Mouse (Mus musculus): ENCODE data around the gene Acot1. TPM values are rescaled to one million over a fixed set of nuclear protein-coding genes. Genes with fewer than 3 reads are reported as not detected.
A peak's percentile ranks its signal among the peaks of the same experiment; 100 is the strongest.
"Not testable (repeated sequence)": the region's sequence is repeated elsewhere in the genome, so short reads cannot be mapped to it uniquely, and the experiment has no call there.

The Acot1 gene
- polyA plus RNA-seq, 1 experiment from 2014 or later = 83.4 TPM

DNA sequence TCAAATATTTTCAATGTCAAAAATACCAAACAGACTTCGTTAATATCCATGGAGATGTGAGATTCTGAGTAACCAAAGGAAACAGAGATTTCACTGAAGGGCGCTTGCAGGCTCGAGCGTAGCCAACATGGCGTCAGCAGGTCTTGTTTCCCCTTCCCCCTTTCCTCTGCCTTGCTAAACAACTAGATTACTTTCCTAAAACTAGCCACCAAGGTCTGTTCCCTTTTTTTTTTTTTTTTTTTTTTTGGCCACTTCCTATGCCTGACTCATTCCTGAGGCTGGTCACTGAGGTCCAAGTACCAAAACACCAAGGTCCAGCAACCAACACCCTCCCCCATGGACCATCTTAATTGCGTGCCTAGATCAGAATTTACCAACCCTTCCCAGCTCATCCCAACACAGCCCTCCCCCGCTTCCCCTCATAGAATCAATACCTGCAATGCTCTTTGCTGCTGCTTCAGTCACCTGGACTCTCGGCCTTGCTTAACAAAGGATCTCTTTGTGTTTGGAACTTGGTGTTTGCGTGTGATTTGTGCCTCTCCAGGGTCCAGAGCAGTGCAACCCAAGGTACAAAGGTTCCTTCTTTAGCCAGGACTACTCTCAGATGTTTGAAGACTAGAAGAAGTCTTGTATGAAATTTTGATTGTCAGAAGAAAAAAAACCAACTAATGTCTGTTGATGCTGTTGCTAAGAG lies 13.9 kb downstream of the Acot1 start:
- Histone ChIP-seq H3K4me2 (replicated peaks) (no peak overlapping the region), H3K9ac (no peak overlapping the region), H3K4me3 (no peak overlapping the region), H3K27ac (no peak overlapping the region), H3K36me3 (no peaks in the 10 kb centered on the region; the same call in 1 of the 2 replicates), H3K9me3 (no peaks in the 10 kb centered on the region), H3K4me1 (no peaks in the 10 kb centered on the region), H3K27me3 (replicated peaks) (no peaks in the 10 kb centered on the region)
- 87% methylated on average over 9 of the region's 9 CpGs for WGBS
- ATAC-seq (ENCODE audit: low FRiP score, low read depth) = no peak

DNA sequence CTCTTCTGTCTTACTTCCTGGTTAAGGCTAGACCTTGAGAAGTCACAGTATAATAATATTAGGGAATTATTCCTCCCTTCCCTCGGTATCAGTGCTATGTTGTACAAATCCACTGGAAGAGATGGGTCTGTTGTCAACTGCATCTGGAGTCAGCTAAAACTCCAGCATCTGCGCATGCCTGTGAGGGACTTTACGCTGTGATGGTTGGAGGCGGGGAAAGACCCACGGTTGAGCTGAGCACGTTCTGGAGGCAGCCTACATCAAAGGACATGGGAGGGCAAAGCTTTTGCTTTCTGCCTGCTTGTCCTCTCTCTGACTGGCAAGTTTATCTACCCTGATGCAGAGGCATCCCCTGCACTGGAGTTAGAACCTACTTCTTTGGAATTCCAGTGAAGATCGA lies 16.6 kb downstream of the Acot1 start:
- no peak for ATAC-seq (ENCODE audit: low FRiP score, low read depth)
- H3K36me3 ChIP-seq = no peaks in the 10 kb centered on the region
- no peaks in the 10 kb centered on the region for H3K4me1 ChIP-seq
- no peak overlapping the region for H3K9ac ChIP-seq
- WGBS = 90% methylated on average over 7 of the region's 7 CpGs
- H3K9me3 ChIP-seq = no peaks in the 10 kb centered on the region
- no peak overlapping the region for H3K4me2 ChIP-seq (replicated peaks)
- H3K4me3 ChIP-seq = no peak overlapping the region
- H3K27ac ChIP-seq = no peak overlapping the region
- H3K27me3 ChIP-seq (replicated peaks) = no peaks in the 10 kb centered on the region

- H3K4me2 ChIP-seq (replicated peaks); H3K36me3 ChIP-seq; H3K4me3 ChIP-seq; H3K27ac ChIP-seq; H3K9ac ChIP-seq; H3K27me3 ChIP-seq (replicated peaks); H3K9me3 ChIP-seq; ATAC-seq (ENCODE audit: low FRiP score, low read depth); H3K4me1 ChIP-seq: not testable (repeated sequence)
- 42% methylated on average over 3 of the region's 3 CpGs for WGBS
Measured at GRCm38 (mm10) chr12:84028328-84028727, 19.0 kb downstream of the Acot1 start.

DNA sequence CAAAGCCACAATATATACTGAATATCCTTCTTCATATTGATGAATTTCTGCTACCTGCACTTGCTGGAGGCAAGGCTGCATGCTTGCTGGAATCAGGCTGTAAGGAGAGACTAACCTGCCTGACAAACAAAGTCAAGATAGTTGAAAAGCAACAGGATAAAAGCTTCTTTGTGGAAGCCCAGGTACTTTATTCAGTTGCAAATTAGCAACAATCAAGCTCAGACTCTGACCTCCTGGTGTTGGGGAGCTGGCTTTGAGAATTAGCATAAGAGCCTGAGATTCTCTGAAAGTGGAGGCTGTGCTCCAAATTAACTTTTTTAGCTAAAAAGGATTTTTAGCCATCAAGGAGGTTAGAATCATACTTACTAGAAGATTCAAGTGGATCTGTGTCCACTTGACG lies 19.8 kb downstream of the Acot1 start:
- H3K4me3 ChIP-seq; ATAC-seq (ENCODE audit: low FRiP score, low read depth); H3K9ac ChIP-seq; H3K27ac ChIP-seq; H3K4me2 ChIP-seq (replicated peaks); H3K4me1 ChIP-seq; H3K27me3 ChIP-seq (replicated peaks); H3K9me3 ChIP-seq; H3K36me3 ChIP-seq: not testable (repeated sequence)
- 91% methylated on average over 1 of the region's 1 CpGs for WGBS

GRCm38 (mm10) chr12:84030659-84031332 lies 21.5 kb downstream of the Acot1 start:
- no peaks in the 10 kb centered on the region for H3K9me3 ChIP-seq
- H3K36me3 ChIP-seq = no peaks in the 10 kb centered on the region
- no peak overlapping the region for H3K27ac ChIP-seq
- WGBS = 81% methylated on average over 4 of the region's 4 CpGs
- H3K4me1 ChIP-seq = no peaks in the 10 kb centered on the region
- no peak overlapping the region for H3K4me3 ChIP-seq
- H3K9ac ChIP-seq = no peak overlapping the region
- no peak overlapping the region for H3K4me2 ChIP-seq (replicated peaks)
- no peaks in the 10 kb centered on the region for H3K27me3 ChIP-seq (replicated peaks)
- ATAC-seq (ENCODE audit: low FRiP score, low read depth) = 0 out of 2 replicates have a peak, but pooled peaks have one; percentile 50

DNA sequence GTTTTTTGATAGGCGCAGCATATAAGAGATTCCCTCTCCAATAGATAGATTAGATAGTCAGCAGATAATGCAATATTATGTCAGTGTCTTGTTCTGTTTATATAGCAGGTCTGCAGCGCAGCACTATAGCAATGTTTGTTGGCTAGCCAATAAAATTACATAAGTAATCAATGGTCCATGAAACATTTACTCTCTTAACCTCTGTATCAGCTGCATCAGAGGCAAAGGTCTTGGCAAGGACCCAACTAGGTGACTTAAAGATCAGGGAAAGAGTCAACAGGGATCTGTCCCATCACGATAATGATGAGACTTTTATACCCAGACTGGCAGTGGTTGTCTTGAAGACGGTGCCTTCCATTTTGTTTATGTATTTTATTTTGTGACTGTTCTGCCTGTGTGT lies 23.6 kb downstream of the Acot1 start:
- Histone ChIP-seq H3K4me2 (replicated peaks) (no peak overlapping the region), H3K9me3 (no peaks in the 10 kb centered on the region), H3K4me3 (no peak overlapping the region), H3K4me1 (no peaks in the 10 kb centered on the region), H3K27ac (no peak overlapping the region), H3K27me3 (replicated peaks) (0 out of 2 replicates have a peak, but pooled peaks cover 2% of the 10 kb centered on the region), H3K36me3 (no peaks in the 10 kb centered on the region), H3K9ac (no peak overlapping the region)
- WGBS = 82% methylated on average over 4 of the region's 4 CpGs
- ATAC-seq (ENCODE audit: low FRiP score, low read depth) = no peak

DNA sequence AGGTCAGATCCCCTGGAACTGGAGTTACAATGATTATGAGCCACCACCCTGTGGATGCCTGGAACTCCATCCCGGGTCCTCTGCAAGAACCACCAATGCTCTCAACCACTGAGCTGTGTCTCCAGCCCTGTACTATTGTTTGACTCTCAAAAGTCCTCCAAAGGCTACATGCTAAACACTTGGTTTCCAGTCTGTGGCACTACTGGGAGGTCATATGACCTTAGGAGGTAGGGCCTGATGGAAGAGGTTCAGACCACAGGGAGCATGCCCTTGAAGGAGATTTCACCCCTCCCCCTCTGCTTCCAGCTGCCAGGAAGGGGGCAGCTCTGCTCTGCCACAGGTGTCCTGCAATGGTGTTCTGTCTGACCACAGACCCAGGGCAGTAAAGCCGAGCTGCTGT lies 24.0 kb downstream of the Acot1 start:
- H3K4me1 ChIP-seq; ATAC-seq (ENCODE audit: low FRiP score, low read depth); H3K4me3 ChIP-seq; H3K27ac ChIP-seq; H3K27me3 ChIP-seq (replicated peaks); H3K36me3 ChIP-seq; H3K9ac ChIP-seq; H3K4me2 ChIP-seq (replicated peaks); H3K9me3 ChIP-seq: not testable (repeated sequence)
- WGBS = 73% methylated on average over 2 of the region's 2 CpGs

- no peak for ATAC-seq (ENCODE audit: low FRiP score, low read depth)
- H3K9ac ChIP-seq = no peak overlapping the region
- H3K4me1 ChIP-seq = no peaks in the 10 kb centered on the region
- no peaks in the 10 kb centered on the region for H3K36me3 ChIP-seq
- 65% methylated on average over 4 of the region's 4 CpGs for WGBS
- no peak overlapping the region for H3K4me3 ChIP-seq
- H3K9me3 ChIP-seq = no peaks in the 10 kb centered on the region
- 0 out of 2 replicates have a peak, but pooled peaks cover 2% of the 10 kb centered on the region for H3K27me3 ChIP-seq (replicated peaks)
- no peak overlapping the region for H3K27ac ChIP-seq
- H3K4me2 ChIP-seq (replicated peaks) = no peak overlapping the region
Measured at GRCm38 (mm10) chr12:84034108-84034507, 24.8 kb downstream of the Acot1 start.

DNA sequence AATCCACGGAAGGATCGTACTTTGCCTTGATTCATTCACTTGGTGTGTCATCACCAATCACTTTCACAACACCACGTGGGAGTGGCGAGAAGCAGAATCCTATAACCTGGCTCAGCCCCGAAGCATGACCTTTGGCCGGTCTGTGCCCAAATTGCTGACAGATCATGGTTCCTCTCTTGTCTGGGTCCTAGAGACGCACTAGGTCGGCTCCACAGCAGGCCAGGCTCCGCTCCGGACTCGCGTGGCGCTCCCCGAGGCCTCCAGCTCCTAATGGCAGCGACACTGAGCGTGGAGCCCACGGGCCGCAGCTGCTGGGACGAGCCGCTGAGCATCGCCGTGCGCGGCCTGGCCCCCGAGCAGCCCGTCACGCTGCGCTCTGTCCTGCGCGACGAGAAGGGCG lies 29.0 kb downstream of the Acot1 start, which contains the start of gene Acot4:
Gene Acot4 (plus strand): TSS at position 139 of the 400 bp plus-strand sequence.
- not testable (repeated sequence) for H3K36me3 ChIP-seq; H3K27ac ChIP-seq; H3K4me1 ChIP-seq; H3K9me3 ChIP-seq; H3K27me3 ChIP-seq (replicated peaks)
- H3K9ac ChIP-seq = peak within 1 kb of the TSS; percentile 51
- ATAC-seq (ENCODE audit: low FRiP score, low read depth) = 0 out of 2 replicates have a peak, but pooled peaks have one; percentile 48
- peak within 1 kb of the TSS; percentile 41 for H3K4me3 ChIP-seq
- WGBS = 9% methylated on average over 32 of the region's 32 CpGs
- peak within 1 kb of the TSS; percentile 65 for H3K4me2 ChIP-seq (replicated peaks)

DNA sequence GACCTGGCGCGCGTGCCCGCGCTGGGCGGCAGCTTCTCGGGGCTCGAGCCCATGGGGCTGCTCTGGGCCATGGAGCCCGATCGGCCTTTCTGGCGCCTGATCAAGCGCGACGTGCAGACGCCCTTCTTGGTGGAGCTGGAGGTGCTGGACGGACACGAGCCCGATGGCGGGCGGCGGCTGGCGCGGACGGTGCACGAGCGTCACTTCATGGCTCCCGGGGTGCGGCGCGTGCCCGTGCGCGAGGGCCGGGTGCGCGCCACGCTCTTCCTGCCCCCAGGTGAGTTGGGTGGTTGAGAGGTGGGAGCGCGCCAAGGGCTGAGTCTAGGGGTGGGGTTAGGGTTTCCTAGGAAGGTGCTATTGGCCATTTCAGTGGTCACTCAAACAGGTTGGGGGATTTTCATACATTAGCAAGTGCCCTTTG lies 29.4 kb downstream of the Acot1 start, which contains the start of gene Gm49366:
Gene Gm49366 (plus strand): TSS at position 245 of the 421 bp plus-strand sequence.
- H3K36me3 ChIP-seq = not testable (repeated sequence)
- WGBS = 3% methylated on average over 39 of the region's 39 CpGs

GRCm38 (mm10) chr12:84042248-84042647 lies 33.0 kb downstream of the Acot1 start:
- Histone ChIP-seq H3K4me3 (no peak overlapping the region), H3K4me1 (no peaks in the 10 kb centered on the region), H3K27me3 (replicated peaks) (0 out of 2 replicates have a peak, but pooled peaks cover 2% of the 10 kb centered on the region), H3K4me2 (replicated peaks) (no peak overlapping the region), H3K9me3 (no peaks in the 10 kb centered on the region), H3K9ac (no peak overlapping the region), H3K27ac (no peak overlapping the region), H3K36me3 (no peaks in the 10 kb centered on the region)
- WGBS = 87% methylated on average over 5 of the region's 5 CpGs
- ATAC-seq (ENCODE audit: low FRiP score, low read depth) = no peak

More for the DNA sequence above, 29.4 kb downstream of the Acot1 start, which contains the start of gene Gm49366:
- not testable (repeated sequence) for H3K27ac ChIP-seq; ATAC-seq (ENCODE audit: low FRiP score, low read depth); H3K4me1 ChIP-seq; H3K9me3 ChIP-seq; H3K27me3 ChIP-seq (replicated peaks)
- H3K4me3 ChIP-seq = peak within 1 kb of the TSS; percentile 41
- H3K4me2 ChIP-seq (replicated peaks) = peak within 1 kb of the TSS; percentile 65
- H3K9ac ChIP-seq = peak within 1 kb of the TSS; percentile 51

GRCm38 (mm10) chr12:84044045-84044444 lies 34.8 kb downstream of the Acot1 start:
- H3K27ac ChIP-seq = no peak overlapping the region
- ATAC-seq (ENCODE audit: low FRiP score, low read depth) = no peak
- H3K36me3 ChIP-seq = no peaks in the 10 kb centered on the region
- no peaks in the 10 kb centered on the region for H3K4me1 ChIP-seq
- no peaks in the 10 kb centered on the region for H3K27me3 ChIP-seq (replicated peaks)
- H3K9me3 ChIP-seq = 0 out of 2 replicates have a peak, but pooled peaks cover 10% of the 10 kb centered on the region
- 80% methylated on average over 2 of the region's 2 CpGs for WGBS
- no peak overlapping the region for H3K4me3 ChIP-seq
- H3K4me2 ChIP-seq (replicated peaks) = no peak overlapping the region
- H3K9ac ChIP-seq = no peak overlapping the region

Data from neural tube, embryonic 12.5 days (tissue).